Mouse (Mus musculus) layer of hippocampus, adult 18-20 months (tissue): ENCODE results near the gene Sema5a. TPM values are rescaled to one million over a fixed set of nuclear protein-coding genes. Genes with fewer than 3 reads are reported as not detected.

ENCODE experiments used
- DNase-seq, 2 experiments: peaks; one replicate each; pipeline ENCODE4 v3.0.0; 2022; ENCODE audit warnings: low spot score in 2 of 2
- total RNA-seq, 2 experiments: library from RNA; stranded (reverse); gene quantifications; 2 replicates each; pipeline ENCODE4 v1.2.3; 2021

Gene Sema5a
- total RNA-seq, 2 experiments from 2014 or later = 74.6 to 77.7 TPM

DNA sequence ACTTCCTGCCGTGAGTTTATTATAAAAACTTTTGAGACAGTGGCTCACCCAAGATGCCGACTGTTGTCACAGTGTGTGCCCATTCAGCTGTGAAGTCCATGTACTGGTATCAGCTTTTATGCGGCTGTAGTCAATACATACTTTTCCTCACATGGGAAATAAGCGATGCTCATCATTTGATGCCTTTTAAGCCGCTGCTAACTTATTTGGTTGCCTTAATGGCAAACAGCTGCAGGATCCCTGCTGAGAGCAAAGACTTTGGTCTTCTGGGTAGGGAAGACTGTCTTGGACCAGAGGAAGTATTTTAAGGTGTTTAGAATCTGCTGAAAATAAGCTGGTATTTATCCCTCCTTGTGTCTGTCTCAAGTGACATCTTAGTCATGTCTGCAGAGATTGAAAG lies 2.7 kb downstream of the Sema5a start:
- DNase-seq = no peak

DNA sequence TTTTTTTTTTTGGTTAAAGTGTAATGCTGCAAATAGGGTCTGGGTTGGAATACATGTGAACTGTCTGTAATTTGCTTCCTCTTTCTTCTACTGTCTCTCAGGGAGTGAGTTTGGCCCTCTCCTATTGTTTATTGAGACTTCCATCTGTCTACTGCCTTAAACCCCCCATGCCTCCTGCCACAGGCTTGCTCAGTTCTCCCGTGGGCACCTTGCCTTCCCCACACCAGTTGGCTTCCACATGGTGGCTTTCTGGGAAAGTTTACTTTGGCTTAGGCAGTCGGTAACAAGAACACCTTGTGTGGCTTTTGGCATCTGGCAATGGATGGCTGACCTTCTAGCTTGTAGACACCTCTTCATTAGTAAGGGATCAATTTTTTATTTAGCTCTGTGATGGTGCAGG lies 10.2 kb downstream of the Sema5a start:
- peak; percentile 25 to 57 for DNase-seq

GRCm38 (mm10) chr15:32257340-32257739 lies 12.7 kb downstream of the Sema5a start:
- DNase-seq = no peak

DNA sequence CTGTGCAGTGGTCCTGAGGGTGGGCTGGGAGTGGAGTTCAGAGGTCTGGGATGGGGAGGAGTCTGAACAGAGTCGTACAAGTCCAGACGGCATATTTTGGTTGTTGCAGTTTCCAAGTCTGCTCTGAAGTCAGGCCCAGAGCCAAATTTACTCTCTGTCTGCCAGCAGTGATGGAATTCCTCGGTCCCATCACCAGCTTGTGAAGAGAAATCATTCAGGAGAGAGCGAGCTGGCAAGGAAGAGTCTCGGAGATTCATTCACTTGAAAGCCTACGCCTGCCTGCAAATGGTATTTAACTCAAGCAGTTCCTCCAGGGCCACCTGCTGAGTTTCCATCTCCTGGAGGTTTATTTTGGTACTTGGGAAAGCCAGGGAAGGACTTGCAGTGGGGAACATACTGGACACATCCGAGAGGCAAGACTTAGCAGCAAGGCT lies 13.3 kb downstream of the Sema5a start:
- DNase-seq = peak; percentile 64 to 81

- DNase-seq = no peak
These were observed 14.9 kb downstream of the Sema5a start for GRCm38 (mm10) chr15:32259362-32260096.

- no peak for DNase-seq
These were observed 16.3 kb downstream of the Sema5a start for GRCm38 (mm10) chr15:32260942-32261341.

DNA sequence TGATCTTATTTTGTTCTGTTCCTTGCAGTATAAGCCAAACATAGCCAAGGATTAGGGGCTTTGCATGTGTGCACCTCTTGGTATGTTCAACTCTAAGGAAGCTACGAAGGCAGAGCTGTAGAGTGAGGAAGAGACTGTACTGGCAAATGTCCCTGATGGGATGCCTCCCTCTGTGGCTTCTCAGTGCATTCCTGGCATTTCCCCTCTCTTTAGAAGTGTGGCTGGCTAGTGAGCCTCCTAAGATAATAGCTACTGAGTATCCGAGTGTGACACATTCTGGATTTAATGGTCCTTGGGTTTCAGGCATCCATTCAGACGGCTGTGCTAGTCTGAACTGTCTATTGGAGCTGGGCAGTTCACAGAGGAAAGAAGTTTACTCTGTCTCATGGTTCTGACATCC lies 19.0 kb downstream of the Sema5a start:
- no peak for DNase-seq

GRCm38 (mm10) chr15:32264822-32265377 lies 20.3 kb downstream of the Sema5a start:
- DNase-seq = no peak

- peak; percentile 19 to 75 for DNase-seq
These were observed 20.8 kb downstream of the Sema5a start for GRCm38 (mm10) chr15:32265378-32265934.

DNA sequence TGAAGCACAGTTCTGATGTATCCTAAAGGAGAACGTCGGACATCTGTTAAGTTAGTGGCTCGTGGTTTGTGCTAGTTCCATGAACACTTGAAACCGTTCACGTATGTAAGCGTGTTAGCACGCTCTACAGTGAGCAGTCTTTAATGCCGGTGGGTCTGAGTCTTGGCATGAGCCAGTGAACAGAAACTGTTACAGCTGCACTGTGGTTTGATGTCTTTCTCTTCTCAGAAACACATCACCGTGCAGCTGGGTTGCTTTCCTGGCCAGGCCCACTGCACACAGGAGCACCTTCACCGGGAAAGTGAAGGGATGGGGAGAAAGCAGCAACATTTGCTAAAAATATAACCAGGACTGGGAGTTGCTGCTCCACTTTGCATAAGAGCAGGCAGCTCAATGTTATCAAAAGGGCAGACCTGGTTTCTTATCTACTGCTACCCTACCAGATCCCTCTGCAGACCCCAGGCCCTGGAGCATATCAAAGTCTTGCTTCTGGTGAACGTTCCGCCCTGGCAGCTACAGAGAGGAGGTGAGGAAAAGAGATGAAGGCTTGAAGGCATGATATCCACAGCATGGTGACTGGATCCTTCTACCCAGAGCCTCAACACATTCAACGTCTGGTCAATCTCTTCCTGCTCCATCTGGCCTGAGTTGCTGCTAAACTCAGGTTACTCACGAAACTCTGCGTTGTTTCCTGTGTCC lies 21.7 kb downstream of the Sema5a start:
- DNase-seq = no peak

DNA sequence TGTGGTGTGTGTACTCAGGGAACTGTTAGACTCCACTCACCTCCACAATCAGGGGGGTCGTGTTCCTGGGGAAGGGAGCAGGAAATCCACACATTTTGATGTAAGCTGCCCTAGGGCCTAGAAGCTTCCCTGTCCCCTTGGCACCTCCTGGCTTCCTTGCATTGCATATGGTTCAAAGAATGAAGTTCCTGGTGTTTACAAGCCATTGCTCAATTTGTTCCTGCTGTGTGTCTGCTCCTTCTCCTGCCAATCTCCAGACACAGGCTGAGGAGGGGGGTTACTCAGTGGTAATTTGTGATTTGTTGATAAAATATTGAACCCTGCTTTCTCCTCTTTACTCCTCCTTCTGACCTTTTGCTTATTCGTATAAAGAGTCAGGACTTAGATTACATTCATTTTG lies 25.5 kb downstream of the Sema5a start:
- DNase-seq = no peak

DNA sequence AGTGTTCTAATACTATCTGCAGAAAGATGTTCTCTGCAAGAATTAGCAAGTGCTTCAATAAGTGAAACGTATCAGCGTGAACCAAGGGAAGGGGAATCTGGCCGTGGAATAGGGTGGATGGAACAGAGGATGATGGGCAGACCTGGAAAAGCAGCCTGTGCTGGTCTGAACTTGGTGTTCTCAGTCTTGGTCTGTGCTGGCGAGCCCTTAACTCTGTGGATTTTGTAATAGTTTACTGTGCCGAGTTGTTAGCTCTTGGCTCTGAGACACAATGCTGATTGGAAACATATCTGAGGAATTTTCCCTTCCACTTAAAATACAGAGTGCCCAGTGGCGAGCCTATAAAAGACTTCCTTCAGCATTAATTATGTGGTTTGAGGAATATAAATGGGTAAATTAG lies 29.3 kb downstream of the Sema5a start:
- DNase-seq = no peak

DNA sequence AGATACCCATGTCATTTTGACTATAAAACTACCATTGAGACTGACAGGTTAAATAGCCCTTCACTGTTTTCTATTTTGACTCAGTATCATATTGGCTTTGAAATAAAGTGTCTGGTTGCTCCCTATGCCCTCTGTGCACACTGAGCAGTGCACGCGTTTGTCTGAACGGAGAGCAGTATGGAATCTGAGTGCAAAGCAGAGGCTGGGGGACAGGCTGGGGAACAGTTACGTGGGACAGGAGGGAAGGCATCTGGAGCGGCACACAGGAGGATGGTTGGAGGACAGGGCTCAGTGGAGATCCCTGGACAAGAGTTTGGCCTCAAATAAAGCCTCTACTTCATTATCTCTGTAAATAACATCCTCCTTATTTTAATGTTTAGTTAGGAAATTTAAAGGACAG lies 30.4 kb downstream of the Sema5a start:
- no peak for DNase-seq

- peak; percentile 23 to 82 for DNase-seq
These were observed 34.0 kb downstream of the Sema5a start for GRCm38 (mm10) chr15:32278600-32278999.

DNA sequence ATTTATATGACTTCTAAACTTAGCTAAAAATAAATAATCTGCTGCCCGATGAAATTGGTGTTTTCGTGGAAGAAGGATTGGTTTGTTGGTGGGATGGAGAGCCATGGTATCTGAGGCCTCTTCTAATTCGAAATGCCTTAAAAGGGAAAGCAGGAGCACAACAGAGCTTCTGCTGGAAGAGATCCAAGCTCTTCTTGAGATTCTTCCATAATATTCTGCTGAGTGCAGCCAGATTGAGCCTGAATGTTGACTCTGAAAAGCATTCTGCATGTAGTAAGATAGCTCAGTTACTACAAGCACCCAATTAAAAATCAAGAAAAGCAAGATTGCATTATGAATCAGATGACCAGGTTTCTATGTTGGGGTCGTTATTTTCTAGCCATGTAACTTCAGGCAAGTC lies 36.8 kb downstream of the Sema5a start:
- peak in 1 of 2 experiments; percentile 50 for DNase-seq

- DNase-seq = no peak
These were observed 40.1 kb downstream of the Sema5a start for GRCm38 (mm10) chr15:32284688-32285087.

- DNase-seq = no peak
These were observed 41.7 kb downstream of the Sema5a start for GRCm38 (mm10) chr15:32286296-32286695.

DNA sequence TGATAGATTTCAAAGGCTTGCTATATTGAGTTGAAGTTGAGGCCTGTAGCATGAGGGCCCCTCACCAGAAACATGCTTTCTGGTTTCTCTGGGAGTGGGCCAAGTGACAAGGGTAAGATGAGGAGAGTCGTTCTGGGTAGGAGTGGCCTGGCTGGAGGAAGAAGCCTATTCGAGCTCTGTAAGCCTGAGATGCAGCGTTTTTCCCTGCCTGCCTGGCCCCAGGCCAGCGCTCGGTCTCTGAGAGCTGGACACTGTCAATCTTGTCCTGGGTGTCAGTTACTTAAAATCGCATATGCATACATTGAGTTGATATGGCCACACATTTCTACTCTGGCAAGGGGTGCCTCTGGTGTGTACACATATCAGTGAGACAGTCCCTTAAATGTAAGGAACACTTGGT lies 43.9 kb downstream of the Sema5a start:
- no peak for DNase-seq

- no peak for DNase-seq
These were observed 46.4 kb downstream of the Sema5a start for GRCm38 (mm10) chr15:32291000-32291399.

DNA sequence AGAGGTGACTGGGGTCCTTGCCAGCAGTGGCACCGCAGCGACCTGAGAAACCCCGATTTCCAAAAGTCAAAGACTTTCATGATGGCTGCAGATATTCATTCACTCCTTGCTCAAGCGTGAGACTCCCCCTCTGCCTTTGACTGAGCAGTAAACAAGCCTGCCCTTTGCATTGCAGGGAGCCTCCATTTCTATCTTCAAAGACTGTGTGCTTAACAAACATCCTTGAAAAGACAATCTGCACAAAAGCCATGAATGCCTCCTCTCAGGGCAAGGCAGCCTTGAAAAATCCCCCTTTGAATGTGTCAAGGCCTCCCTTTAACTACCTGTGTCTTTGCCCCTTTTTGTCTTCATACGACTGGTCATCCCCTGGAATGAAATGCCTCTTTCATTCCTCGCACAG lies 51.9 kb downstream of the Sema5a start:
- no peak for DNase-seq

- no peak for DNase-seq
These were observed 52.7 kb downstream of the Sema5a start for GRCm38 (mm10) chr15:32297266-32297665.

GRCm38 (mm10) chr15:32298525-32298924 lies 53.9 kb downstream of the Sema5a start:
- DNase-seq = no peak
